Mouse (Mus musculus) thymus, postnatal 36 days (tissue): ENCODE results near the gene Scube2.

Experiments
- DNase-seq, 2 experiments: peaks; one replicate each; pipeline ENCODE4 v3.0.0; 2022; ENCODE audit warnings: mixed read lengths in 2 of 2

Gene Scube2

DNA sequence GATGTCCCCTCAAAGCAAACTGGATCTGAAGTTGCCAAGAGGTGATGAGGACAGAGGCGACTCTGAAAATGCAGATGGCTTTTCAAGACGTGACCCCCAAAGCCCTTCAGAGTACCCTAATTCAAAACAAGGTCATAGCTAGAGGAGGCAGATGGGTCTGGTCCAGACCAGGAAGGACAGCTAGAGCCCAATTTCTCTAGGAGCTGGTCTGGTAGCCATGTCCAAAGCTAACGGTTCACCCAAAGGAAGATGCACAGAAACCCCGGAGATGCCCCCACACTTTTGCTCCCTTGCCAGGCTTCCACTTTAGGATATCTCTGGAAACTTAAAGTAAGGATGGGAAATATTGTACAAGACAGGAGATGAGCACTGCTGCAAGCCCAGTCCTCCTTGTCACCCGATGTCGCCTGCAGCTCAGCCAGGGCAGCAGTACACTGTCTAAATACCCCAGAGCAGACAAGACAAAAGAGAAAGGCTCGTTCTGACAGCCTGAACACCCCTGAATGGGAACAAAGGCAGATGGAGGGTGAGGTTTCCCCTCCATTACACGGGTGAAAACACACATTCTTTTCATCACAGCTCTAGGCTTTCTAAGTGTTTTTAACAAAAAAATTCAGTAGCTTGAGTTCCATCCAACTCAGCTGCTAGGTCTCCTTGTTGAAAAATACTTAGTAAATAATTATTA is 15.6 kb downstream of the Scube2 start:
- no peak for DNase-seq

- DNase-seq = no peak
Measured at GRCm38 (mm10) chr7:109848867-109849733, 16.4 kb downstream of the Scube2 start.

GRCm38 (mm10) chr7:109844100-109844499 is 21.4 kb downstream of the Scube2 start:
- no peak for DNase-seq

- DNase-seq = no peak
Measured at GRCm38 (mm10) chr7:109841618-109842418, 23.7 kb downstream of the Scube2 start.

DNA sequence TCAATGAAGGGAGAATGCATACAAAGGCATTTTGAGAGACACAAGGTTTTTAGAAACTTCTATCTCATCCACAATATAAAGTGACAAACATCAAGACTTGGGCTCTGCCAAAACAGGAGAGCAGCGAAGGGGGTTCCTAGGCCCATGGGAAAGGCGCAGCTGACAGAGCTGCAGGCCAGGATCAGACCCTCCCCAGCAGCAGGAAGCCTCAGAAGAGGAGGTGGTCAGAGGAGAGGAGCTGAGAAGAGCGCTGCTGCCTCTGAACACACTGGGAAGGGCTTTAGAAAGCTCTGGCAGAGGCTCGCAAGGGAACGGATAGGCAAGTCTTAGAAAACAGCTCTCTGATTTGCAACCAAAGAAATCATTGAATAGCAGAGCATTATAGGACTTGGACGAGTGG is 24.4 kb downstream of the Scube2 start:
- DNase-seq = no peak

- DNase-seq = no peak
Measured at GRCm38 (mm10) chr7:109838613-109839012, 26.9 kb downstream of the Scube2 start.

- DNase-seq = no peak
Measured at GRCm38 (mm10) chr7:109837651-109838050, 27.8 kb downstream of the Scube2 start.

DNA sequence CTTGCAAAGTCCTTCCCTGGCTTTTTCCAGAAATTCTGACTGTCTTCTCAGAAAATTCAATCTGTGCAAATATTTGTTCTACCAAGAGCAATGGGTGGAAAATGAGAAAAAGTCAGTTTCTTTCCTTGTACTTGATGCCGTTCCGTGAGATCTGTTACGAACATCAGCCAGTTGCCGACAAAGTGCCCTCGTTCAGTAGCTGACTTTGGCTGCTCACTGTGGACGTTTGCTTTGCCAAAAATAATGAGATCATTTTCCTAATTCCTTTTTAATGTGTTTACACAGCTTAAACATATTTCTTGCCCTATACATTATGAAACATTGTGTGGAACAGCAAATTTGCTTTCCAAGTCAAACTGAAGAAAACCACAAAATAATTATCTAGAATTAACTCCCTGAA is 30.6 kb downstream of the Scube2 start:
- DNase-seq = no peak

DNA sequence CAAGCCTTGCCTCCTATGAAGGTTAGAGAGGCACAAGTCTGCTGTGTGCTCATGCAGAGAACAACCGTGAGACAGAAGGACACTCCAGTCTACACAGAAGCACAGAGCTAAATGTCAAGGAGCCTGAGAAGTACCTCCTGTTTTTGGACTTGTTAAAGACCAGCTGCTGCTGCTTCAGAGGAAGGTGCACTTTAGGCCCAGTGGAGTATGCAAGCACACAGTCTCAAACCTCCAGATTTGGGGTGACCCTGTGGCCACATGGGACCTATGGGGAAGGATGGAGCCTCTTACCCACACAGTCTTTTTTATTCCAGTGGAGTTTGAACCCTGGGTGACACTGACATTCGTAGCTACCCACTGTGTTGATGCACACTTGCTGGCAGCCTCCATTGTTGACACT is 34.1 kb downstream of the Scube2 start:
- DNase-seq = no peak

DNA sequence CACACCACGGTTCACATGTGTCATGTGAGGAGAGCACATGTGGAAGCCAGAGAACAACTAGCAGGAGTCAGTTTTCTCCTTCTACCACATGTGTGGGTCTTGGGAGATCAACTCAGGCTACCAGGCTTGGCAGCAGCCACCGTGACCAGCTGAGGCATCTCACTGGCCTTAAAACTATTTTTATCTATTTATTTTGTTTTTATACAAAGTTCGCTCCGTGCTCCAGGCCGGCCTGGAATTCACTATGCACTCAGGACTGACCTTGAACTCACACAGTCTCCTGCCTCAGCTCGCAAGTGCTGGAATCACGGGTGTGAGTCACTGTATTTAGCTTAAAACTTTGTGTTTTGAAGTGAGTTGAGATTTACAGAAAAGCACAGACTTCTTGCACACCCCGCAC is 38.6 kb downstream of the Scube2 start:
- no peak for DNase-seq

DNA sequence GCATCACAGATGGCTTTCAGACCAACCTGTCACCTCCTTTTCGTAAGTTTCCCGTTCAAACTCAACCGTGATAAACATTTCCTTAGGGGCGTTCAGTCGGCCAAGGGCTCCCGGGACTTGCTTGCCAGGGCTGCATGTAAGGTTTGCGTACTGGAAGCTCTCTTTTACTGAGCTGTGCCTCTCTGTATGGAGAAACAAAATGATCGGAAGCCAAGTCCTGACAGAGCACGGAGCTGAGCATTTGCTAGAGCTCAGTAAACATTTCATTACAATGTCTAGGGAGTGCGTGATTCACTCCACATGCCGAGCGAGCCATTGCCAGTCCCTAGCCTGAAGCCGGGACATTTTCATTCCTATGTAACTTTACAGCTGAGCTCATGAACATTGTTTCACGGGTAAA is 40.2 kb downstream of the Scube2 start:
- DNase-seq = no peak

GRCm38 (mm10) chr7:109818600-109818999 is 46.9 kb downstream of the Scube2 start:
- DNase-seq = no peak

DNA sequence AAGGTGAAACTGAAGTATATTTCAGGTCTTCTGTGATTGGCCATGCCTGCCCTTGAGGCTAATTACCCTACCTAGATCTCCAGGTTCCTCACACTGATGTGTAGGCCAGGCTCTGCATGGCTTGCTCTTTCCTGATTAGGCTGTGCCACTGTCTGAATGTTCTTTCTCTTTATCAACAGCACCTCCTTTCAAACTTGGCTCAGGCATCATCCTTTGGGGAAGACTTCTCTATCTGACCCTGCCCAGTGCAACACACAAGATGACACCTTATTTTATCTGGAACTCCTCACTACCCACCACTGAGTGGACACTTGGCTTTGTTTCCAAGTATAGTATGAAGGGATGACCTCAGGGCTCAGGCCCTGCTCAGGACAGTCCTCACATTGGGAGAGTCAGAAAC is 47.5 kb downstream of the Scube2 start:
- no peak for DNase-seq

DNA sequence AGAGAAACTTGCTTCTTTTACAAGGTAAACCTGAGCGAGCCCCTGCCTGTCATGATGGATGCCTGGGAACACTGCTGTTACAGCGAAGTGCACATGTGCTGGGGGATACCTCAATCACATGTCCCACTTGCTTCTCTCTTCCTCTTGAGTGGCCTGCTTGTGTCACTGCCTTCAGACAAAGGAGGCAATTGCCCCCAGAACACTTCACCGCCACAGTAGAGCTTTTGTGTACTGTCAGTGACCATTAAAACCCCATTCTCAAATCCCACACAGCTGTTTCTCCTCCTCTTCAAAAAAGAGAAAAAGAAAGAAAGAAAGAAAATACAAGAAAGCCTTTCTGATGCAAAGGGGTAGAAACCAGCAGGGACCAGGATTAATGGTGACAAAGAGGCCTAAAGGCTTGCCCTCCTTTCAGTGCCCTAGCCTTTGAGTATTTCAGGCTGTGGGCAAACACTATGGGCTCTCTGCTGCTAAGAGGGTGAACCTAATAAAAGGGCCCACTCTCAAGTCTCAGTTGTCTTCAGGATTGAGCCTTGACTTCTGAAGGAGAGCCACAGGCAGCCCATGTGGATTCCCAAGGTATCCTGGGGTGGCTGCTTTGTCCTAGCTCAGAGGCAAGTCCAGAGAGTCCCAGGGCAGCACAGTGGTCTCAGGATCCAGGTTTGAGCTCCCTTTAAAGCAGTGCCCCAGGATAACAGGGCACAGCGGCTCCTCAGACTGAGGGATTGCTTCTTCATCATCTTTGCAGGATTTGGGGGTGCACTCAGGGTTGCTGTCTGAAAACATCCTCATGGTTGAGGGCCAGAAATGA is 51.9 kb downstream of the Scube2 start:
- no peak for DNase-seq

GRCm38 (mm10) chr7:109807616-109808485 is 57.6 kb downstream of the Scube2 start:
- no peak for DNase-seq

- DNase-seq = peak; percentile 19 to 30
Measured at GRCm38 (mm10) chr7:109804843-109805242, 60.6 kb downstream of the Scube2 start.

DNA sequence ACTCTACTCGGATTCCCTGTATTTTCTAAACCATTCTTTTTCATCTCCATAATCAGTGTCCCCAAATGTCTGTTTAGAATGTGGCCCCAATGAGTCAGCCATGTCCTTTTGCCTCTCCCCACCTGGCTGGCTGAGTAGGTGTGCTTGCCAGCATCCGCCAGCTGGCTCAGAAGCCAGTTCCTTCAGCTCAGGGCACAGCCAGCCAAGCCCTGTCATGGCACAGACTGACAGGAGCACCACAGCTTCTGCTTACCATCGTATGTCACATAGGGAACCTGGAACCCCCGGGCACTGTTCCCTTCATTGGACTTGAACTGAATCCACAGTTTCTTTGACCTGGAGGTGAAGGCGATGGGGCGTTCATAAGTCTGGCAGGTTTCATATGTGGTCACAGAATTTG is 61.1 kb downstream of the Scube2 start:
- DNase-seq = no peak

GRCm38 (mm10) chr7:109803516-109803915 is 62.0 kb downstream of the Scube2 start:
- no peak for DNase-seq

DNA sequence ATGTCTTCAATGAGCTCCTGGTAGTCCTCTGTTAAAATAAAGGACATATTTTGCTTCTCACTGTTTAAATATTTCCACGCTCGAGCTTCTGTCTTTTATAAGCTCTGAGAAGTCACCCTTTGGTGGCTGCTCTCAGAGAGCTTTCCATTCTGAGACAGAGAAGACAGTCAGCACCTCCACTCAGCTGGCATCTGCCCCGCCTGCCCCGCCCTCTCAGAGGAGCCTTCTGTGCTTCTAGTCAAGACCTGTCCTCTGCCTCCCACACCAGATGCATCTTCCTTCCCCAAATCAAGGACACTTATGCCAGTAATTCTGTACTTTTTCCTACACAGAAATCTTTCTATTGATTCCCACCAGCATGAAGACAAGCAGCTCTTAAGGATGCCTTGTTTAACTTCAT is 64.9 kb downstream of the Scube2 start:
- DNase-seq = no peak

- no peak for DNase-seq
Measured at GRCm38 (mm10) chr7:109799168-109799567, 66.3 kb downstream of the Scube2 start.

DNA sequence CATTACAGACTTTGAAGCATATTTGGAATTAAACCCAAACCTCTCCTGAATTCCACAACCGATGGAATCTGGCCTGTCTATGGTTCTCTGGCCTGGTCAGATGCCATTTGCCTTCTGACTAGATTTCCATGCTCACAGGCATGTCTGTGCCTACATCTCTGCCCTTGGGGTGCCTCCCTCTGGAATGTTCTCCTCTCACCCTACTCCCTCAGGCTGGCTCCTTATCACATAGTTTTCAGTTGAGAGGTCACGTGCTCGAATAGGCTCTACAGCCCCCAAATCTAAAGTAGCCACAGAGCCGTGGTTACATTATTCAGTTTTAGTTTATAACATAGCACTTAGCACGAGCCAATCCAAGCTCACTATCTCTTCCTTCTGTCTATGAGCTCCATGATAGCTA is 69.9 kb downstream of the Scube2 start:
- no peak for DNase-seq

GRCm38 (mm10) chr7:109794556-109794955 is 70.9 kb downstream of the Scube2 start:
- no peak for DNase-seq
